Mouse (Mus musculus): Measurements from ENCODE around the gene Celsr1.

DNA sequence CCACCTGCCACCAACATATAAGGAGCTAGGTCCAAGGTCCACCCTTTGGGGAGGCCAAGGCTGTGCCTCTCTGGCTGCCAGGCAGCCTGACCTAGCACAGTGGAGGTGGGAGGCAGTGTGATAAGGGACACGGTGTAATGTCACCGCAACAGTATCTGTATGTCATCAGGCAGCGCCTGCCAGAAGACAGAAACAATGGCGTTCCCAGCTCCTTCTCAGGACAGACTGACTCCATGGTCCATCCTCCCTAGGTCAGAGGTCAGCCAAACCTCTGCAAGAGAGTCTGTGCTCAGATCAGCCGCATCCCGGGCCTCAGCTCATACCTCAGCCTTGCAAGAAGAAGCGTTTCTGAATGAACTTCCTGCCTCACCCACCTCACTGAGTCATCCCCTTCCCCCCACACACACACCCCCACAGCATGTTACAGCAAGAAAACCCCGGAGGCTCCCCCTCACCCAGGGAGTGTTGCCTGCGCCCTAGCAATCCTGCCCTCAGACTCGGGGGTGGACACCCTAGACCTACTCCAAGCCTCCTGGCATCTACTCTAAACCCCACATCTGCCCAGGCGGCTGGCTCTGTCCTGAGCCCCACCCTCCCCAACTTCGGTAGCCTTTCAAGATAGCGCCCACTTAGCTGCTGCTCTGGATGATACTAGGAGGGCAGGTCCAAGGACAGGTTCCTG lies 17.6 kb downstream of the Celsr1 start:
- no peak for TF ChIP-seq CTCF (IDR thresholded peaks at IDR 0.05; ENCODE audit: extremely low read depth, insufficient read depth, low read length)
- TF ChIP-seq POLR2A (IDR thresholded peaks at IDR 0.05; ENCODE audit: extremely low read depth, insufficient read depth, low read length): no peak

Measured in cortical plate, adult 2 months (tissue).